Mouse (Mus musculus) liver, adult 2 months (tissue): ENCODE measurements at regions not wholly inside any gene's neighbourhood (a gene's known extent, or its start where the extent isn't known, plus 50 kb on each side); places are given as distances from the start of the nearest gene placed in this dataset.
"Not testable (repeated sequence)": the region's sequence is repeated elsewhere in the genome, so short reads cannot be mapped to it uniquely, and the experiment has no call there.

Experiments
- DNase-seq: peaks from one replicate; pipeline ENCODE4 v3.0.0-alpha.2; 2011; ENCODE audit warnings: low read depth, low spot score; ENCODE audit errors: extremely low read depth
- H3K27ac ChIP-seq: fragments of 200-500 bp; replicated peaks from 2 replicates; pipeline ENCODE4 v1.5.1; 2012; ENCODE audit warnings: low read depth, mild to moderate bottlenecking, control low read depth, inconsistent platforms, low read length; ENCODE audit not compliant: insufficient read depth
- H3K27me3 ChIP-seq: fragments of 200-500 bp; 2 replicates; pipeline ENCODE4 v1.6.1; 2012; ENCODE audit warnings: mild to moderate bottlenecking, moderate library complexity, low read length, inconsistent platforms; ENCODE audit not compliant: control insufficient read depth, insufficient read depth
- H3K36me3 ChIP-seq: fragments of 200-500 bp; 2 replicates; pipeline ENCODE4 v1.6.1; 2012; ENCODE audit warnings: low read length, inconsistent platforms; ENCODE audit not compliant: control insufficient read depth, insufficient read depth
- H3K4me1 ChIP-seq: fragments of 200-500 bp; 2 replicates; pipeline ENCODE4 v1.6.1; 2011; ENCODE audit warnings: low read length; ENCODE audit not compliant: control insufficient read depth, insufficient read depth
- H3K4me3 ChIP-seq: fragments of 200-500 bp; 2 replicates; pipeline ENCODE4 v1.5.1; 2011; ENCODE audit warnings: low read depth, mild to moderate bottlenecking, control low read depth, low read length, moderate library complexity; ENCODE audit not compliant: insufficient read depth
- H3K79me2 ChIP-seq: fragments of 200-500 bp; 2 replicates; pipeline ENCODE4 v1.6.1; 2012; ENCODE audit warnings: inconsistent platforms, mild to moderate bottlenecking, low read length, moderate library complexity; ENCODE audit not compliant: control insufficient read depth, insufficient read depth
- H3K9ac ChIP-seq: fragments of 200-500 bp; 2 replicates; pipeline ENCODE4 v1.6.1; 2012; ENCODE audit warnings: low read depth, mild to moderate bottlenecking, control low read depth, inconsistent platforms, low read length
- CTCF ChIP-seq: fragments of 200-500 bp; IDR thresholded peaks from 2 replicates; pipeline ENCODE4 v1.5.1; 2011; ENCODE audit warnings: low read depth, low read length, control low read depth
- POLR2A ChIP-seq: fragments of 200-500 bp; IDR thresholded peaks from 2 replicates; pipeline ENCODE4 v1.6.1; 2011; ENCODE audit warnings: low read length, control low read depth; ENCODE audit not compliant: insufficient read depth; ENCODE audit errors: extremely low read depth
- WGBS: fragments of 180-500 bp; shearing (Covaris S2); methylation state at CpG from one replicate; pipeline ENCODE4 v1.1.7; 2018; 5-methylcytosine and 5-hydroxymethylcytosine counted together

- no peaks in the 10 kb centered on the region for H3K79me2 ChIP-seq
- H3K4me3 ChIP-seq = no peak overlapping the region
- no peaks in the 10 kb centered on the region for H3K27me3 ChIP-seq
- 73% methylated on average over 5 of the region's 5 CpGs for WGBS
- DNase-seq = no peak
- no peak overlapping the region for H3K9ac ChIP-seq
- no peaks in the 10 kb centered on the region for H3K4me1 ChIP-seq
- TF ChIP-seq POLR2A (no peak), CTCF (no peak)
- H3K27ac ChIP-seq = no peak overlapping the region
- no peaks in the 10 kb centered on the region for H3K36me3 ChIP-seq
Measured at GRCm38 (mm10) chr12:9760818-9761217, 190.9 kb downstream of the Osr1 start.

GRCm38 (mm10) chr12:9762291-9762811 is 192.4 kb downstream of the Osr1 start:
- 55% methylated on average over 2 of the region's 2 CpGs for WGBS
- not testable (repeated sequence) for DNase-seq, H3K27ac ChIP-seq, H3K4me3 ChIP-seq, H3K36me3 ChIP-seq, H3K27me3 ChIP-seq, H3K79me2 ChIP-seq, H3K4me1 ChIP-seq, H3K9ac ChIP-seq

- Histone ChIP-seq H3K27me3 (no peaks in the 10 kb centered on the region), H3K4me1 (no peaks in the 10 kb centered on the region), H3K9ac (no peak overlapping the region), H3K79me2 (no peaks in the 10 kb centered on the region), H3K4me3 (no peak overlapping the region), H3K36me3 (no peaks in the 10 kb centered on the region), H3K27ac (no peak overlapping the region)
- no peak for DNase-seq
- TF ChIP-seq POLR2A (no peak), CTCF (no peak)
- 82% methylated on average over 2 of the region's 2 CpGs for WGBS
Measured at GRCm38 (mm10) chr12:9762842-9763241, 192.9 kb downstream of the Osr1 start.

GRCm38 (mm10) chr12:9770908-9771307 is 201.0 kb downstream of the Osr1 start:
- no peaks in the 10 kb centered on the region for H3K79me2 ChIP-seq
- H3K4me1 ChIP-seq = no peaks in the 10 kb centered on the region
- TF ChIP-seq CTCF (no peak), POLR2A (no peak)
- H3K36me3 ChIP-seq = no peaks in the 10 kb centered on the region
- H3K27ac ChIP-seq = no peak overlapping the region
- DNase-seq = no peak
- H3K4me3 ChIP-seq = no peak overlapping the region
- H3K27me3 ChIP-seq = no peaks in the 10 kb centered on the region
- WGBS = 82% methylated on average over 4 of the region's 4 CpGs
- H3K9ac ChIP-seq = no peak overlapping the region

- Histone ChIP-seq H3K4me1 (no peaks in the 10 kb centered on the region), H3K36me3 (no peaks in the 10 kb centered on the region), H3K9ac (no peak overlapping the region), H3K27me3 (no peaks in the 10 kb centered on the region), H3K4me3 (no peak overlapping the region), H3K79me2 (no peaks in the 10 kb centered on the region), H3K27ac (no peak overlapping the region)
- no peak for DNase-seq
- TF ChIP-seq POLR2A (no peak), CTCF (no peak)
- 98% methylated on average over 1 of the region's 1 CpGs for WGBS
Measured at GRCm38 (mm10) chr12:9772875-9773274, 203.0 kb downstream of the Osr1 start.

GRCm38 (mm10) chr12:9802284-9802683 is 232.4 kb downstream of the Osr1 start:
- no peaks in the 10 kb centered on the region for H3K27me3 ChIP-seq
- H3K4me1 ChIP-seq = no peaks in the 10 kb centered on the region
- no peak for DNase-seq
- no peak overlapping the region for H3K9ac ChIP-seq
- TF ChIP-seq CTCF (no peak), POLR2A (no peak)
- H3K4me3 ChIP-seq = no peak overlapping the region
- no peaks in the 10 kb centered on the region for H3K79me2 ChIP-seq
- WGBS = 58% methylated on average over 3 of the region's 3 CpGs
- no peak overlapping the region for H3K27ac ChIP-seq
- H3K36me3 ChIP-seq = no peaks in the 10 kb centered on the region
